Mouse (Mus musculus): ENCODE data around the gene Agl. TPM values are rescaled to one million over a fixed set of nuclear protein-coding genes. Genes with fewer than 3 reads are reported as not detected.

Agl gene
- polyA plus RNA-seq, 1 experiment = 8.7 TPM

DNA sequence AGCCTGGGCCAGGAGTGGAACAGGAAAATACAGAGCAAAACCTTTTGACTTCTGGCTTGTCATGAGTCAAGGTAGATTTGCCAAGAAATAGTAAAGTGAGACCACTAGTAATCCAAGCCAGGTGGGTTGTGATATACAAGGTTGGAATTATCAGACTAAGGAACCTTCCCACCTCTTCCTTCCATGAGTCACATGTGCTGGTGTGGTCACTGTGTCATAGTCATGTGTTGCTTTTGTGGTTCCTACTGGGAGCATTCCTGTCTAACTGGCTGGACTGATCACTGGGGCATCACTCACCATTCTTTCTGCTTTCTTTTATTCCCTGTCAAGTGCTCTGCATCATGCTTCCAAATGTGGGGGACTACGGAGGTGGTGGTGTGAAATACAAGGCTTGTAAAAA is 40.1 kb upstream of the Agl start:
- Histone ChIP-seq H3ac (ENCODE audit: control insufficient read depth, insufficient read length, low read depth) (no peak overlapping the region), H3K79me3 (ENCODE audit: low read depth) (no peaks in the 10 kb centered on the region), H3K27me3 (ENCODE audit: control insufficient read depth, insufficient read depth, insufficient read length) (no peaks in the 10 kb centered on the region), H3K79me2 (ENCODE audit: control insufficient read depth, insufficient read depth) (no peaks in the 10 kb centered on the region), H3K36me3 (ENCODE audit: control insufficient read depth, insufficient read depth) (no peaks in the 10 kb centered on the region), H3K4me3 (ENCODE audit: insufficient read depth, poor library complexity, severe bottlenecking) (no peak overlapping the region)
- TF ChIP-seq CTCF (IDR thresholded peaks at IDR 0.05; ENCODE audit: control insufficient read depth, insufficient read depth, insufficient read length) (no peak), MYOD1 (IDR thresholded peaks at IDR 0.05; ENCODE audit: control insufficient read depth, insufficient read length, low read depth) (peak; percentile 3), USF1 (IDR thresholded peaks at IDR 0.05; ENCODE audit: low read depth) (peak; percentile 93), FOSL1 (IDR thresholded peaks at IDR 0.05; ENCODE audit: insufficient read depth, low read length, poor library complexity, severe bottlenecking) (no peak), MAX (IDR thresholded peaks at IDR 0.05) (peak; percentile 75), CEBPB (IDR thresholded peaks at IDR 0.05; ENCODE audit: low read depth) (no peak), MYOG (IDR thresholded peaks at IDR 0.05; ENCODE audit: control insufficient read depth, extremely low read depth, insufficient read length) (no peak)

DNA sequence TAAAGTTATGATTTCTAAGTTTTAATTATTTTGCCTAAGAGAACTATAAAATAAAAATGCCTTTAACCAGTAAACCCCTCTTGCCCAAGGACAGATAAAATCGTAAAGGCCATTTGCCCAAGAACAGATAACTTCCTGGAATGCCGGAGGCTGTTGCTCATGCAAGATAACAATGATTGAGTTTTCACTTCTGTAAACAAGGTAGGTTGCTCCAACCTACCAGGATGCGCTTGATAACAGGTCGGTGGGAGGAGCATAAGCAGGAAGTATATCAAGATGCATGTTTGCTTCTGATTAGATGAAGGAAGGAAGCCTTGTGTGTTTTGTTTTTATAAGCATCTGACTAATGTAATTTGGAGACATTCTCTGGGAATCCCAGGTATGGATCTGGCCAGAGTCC is 38.1 kb upstream of the Agl start:
- Histone ChIP-seq H3K79me2 (ENCODE audit: control insufficient read depth, insufficient read depth) (no peaks in the 10 kb centered on the region), H3K36me3 (ENCODE audit: control insufficient read depth, insufficient read depth) (no peaks in the 10 kb centered on the region), H3K27me3 (ENCODE audit: control insufficient read depth, insufficient read depth, insufficient read length) (no peaks in the 10 kb centered on the region), H3K79me3 (ENCODE audit: low read depth) (no peaks in the 10 kb centered on the region), H3ac (ENCODE audit: control insufficient read depth, insufficient read length, low read depth) (no peak overlapping the region), H3K4me3 (ENCODE audit: insufficient read depth, poor library complexity, severe bottlenecking) (no peak overlapping the region)
- TF ChIP-seq MYOD1 (IDR thresholded peaks at IDR 0.05; ENCODE audit: control insufficient read depth, insufficient read length, low read depth) = no peak
- no peak for TF ChIP-seq CEBPB (IDR thresholded peaks at IDR 0.05; ENCODE audit: low read depth)
- TF ChIP-seq FOSL1 (IDR thresholded peaks at IDR 0.05; ENCODE audit: insufficient read depth, low read length, poor library complexity, severe bottlenecking) = no peak
- TF ChIP-seq CTCF (IDR thresholded peaks at IDR 0.05; ENCODE audit: control insufficient read depth, insufficient read depth, insufficient read length) = no peak
- TF ChIP-seq MYOG (IDR thresholded peaks at IDR 0.05; ENCODE audit: control insufficient read depth, extremely low read depth, insufficient read length) = no peak
- TF ChIP-seq USF1 (IDR thresholded peaks at IDR 0.05; ENCODE audit: low read depth) = no peak
- TF ChIP-seq MAX (IDR thresholded peaks at IDR 0.05) = no peak

- TF ChIP-seq CEBPB (IDR thresholded peaks at IDR 0.05; ENCODE audit: low read depth) (peak; percentile 10), MAX (IDR thresholded peaks at IDR 0.05) (no peak)
- Histone ChIP-seq H3K4me3 (ENCODE audit: insufficient read depth, poor library complexity, severe bottlenecking) (no peak overlapping the region), H3K36me3 (ENCODE audit: control insufficient read depth, insufficient read depth) (no peaks in the 10 kb centered on the region), H3K79me3 (ENCODE audit: low read depth) (no peaks in the 10 kb centered on the region), H3K79me2 (ENCODE audit: control insufficient read depth, insufficient read depth) (no peaks in the 10 kb centered on the region), H3K27me3 (ENCODE audit: control insufficient read depth, insufficient read depth, insufficient read length) (no peaks in the 10 kb centered on the region), H3ac (ENCODE audit: control insufficient read depth, insufficient read length, low read depth) (no peak overlapping the region)
These were observed 37.1 kb upstream of the Agl start for GRCm38 (mm10) chr3:116844880-116845579.

DNA sequence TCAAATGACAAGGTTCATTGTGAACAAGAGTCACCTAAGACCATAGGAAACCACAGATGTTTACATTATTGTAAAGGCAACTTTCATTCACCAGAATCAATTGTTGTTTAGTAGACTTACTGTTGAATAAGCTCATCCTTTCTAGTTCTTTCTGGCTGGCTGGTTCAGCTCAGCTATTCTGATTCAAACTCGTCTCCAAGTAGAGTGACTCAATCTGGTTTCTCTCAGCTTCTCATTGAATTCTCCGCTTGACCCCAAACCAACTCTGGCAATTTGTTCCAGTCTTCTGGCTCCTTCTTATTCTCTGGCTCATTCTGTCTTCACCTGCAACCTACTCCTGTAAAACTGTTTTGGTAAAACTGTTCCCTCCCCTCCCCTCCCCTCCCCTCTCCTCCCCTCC is 33.3 kb upstream of the Agl start:
- H3K4me3 ChIP-seq (ENCODE audit: insufficient read depth, poor library complexity, severe bottlenecking) = no peak overlapping the region
- no peaks in the 10 kb centered on the region for H3K79me2 ChIP-seq (ENCODE audit: control insufficient read depth, insufficient read depth)
- H3K27me3 ChIP-seq (ENCODE audit: control insufficient read depth, insufficient read depth, insufficient read length) = no peaks in the 10 kb centered on the region
- H3ac ChIP-seq (ENCODE audit: control insufficient read depth, insufficient read length, low read depth) = no peak overlapping the region
- no peaks in the 10 kb centered on the region for H3K79me3 ChIP-seq (ENCODE audit: low read depth)
- H3K36me3 ChIP-seq (ENCODE audit: control insufficient read depth, insufficient read depth) = no peaks in the 10 kb centered on the region
- TF ChIP-seq FOSL1 (IDR thresholded peaks at IDR 0.05; ENCODE audit: insufficient read depth, low read length, poor library complexity, severe bottlenecking) = no peak
- no peak for TF ChIP-seq MYOD1 (IDR thresholded peaks at IDR 0.05; ENCODE audit: control insufficient read depth, insufficient read length, low read depth)
- TF ChIP-seq CEBPB (IDR thresholded peaks at IDR 0.05; ENCODE audit: low read depth) = no peak
- no peak for TF ChIP-seq CTCF (IDR thresholded peaks at IDR 0.05; ENCODE audit: control insufficient read depth, insufficient read depth, insufficient read length)
- TF ChIP-seq MYOG (IDR thresholded peaks at IDR 0.05; ENCODE audit: control insufficient read depth, extremely low read depth, insufficient read length) = no peak

DNA sequence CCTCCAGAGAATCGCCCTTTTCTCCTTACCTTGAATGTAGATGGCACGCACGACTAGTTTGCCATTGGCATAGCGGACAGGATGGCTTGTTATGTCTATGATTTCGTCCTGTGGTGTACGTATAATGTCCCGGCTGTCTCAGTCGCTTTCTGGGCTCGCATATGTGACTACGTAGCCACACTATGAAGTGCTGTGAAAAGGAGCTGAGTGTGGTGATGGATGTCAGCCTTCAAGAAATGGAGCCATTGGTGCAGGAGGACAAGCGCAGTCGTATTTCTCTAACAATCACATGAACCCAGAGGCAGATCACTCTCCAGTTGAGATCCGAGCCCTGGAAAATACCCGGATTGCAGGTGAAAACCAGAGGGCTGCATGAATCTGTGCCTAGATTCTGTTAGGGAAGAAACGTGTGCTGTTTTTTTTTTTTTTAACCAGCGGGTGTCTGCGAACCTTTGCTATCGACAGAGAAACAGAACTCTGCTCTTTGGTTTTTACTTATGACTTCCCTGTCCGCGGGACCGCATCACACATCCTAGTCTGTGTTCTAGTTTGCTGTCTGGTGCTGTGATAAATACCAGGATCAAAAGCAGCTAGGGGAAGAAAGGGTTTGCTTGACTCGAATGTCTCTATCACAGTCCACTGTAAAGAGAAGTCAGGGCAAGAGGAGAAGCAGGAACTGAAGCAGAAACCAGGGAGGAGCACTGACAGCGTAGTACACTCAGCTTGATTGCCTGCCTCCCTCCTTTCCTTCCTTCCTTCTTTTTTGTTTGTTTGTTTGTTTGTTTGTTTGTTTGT is 28.9 kb upstream of the Agl start:
- H3ac ChIP-seq (ENCODE audit: control insufficient read depth, insufficient read length, low read depth) = no peak overlapping the region
- H3K79me3 ChIP-seq (ENCODE audit: low read depth) = no peaks in the 10 kb centered on the region
- no peak for TF ChIP-seq MYOG (IDR thresholded peaks at IDR 0.05; ENCODE audit: control insufficient read depth, extremely low read depth, insufficient read length)
- TF ChIP-seq MYOD1 (IDR thresholded peaks at IDR 0.05; ENCODE audit: control insufficient read depth, insufficient read length, low read depth) = no peak
- no peak for TF ChIP-seq FOSL1 (IDR thresholded peaks at IDR 0.05; ENCODE audit: insufficient read depth, low read length, poor library complexity, severe bottlenecking)
- TF ChIP-seq USF1 (IDR thresholded peaks at IDR 0.05; ENCODE audit: low read depth) = no peak
- no peak for TF ChIP-seq CEBPB (IDR thresholded peaks at IDR 0.05; ENCODE audit: low read depth)
- no peak for TF ChIP-seq CTCF (IDR thresholded peaks at IDR 0.05; ENCODE audit: control insufficient read depth, insufficient read depth, insufficient read length)
- no peak for TF ChIP-seq MAX (IDR thresholded peaks at IDR 0.05)
- no peaks in the 10 kb centered on the region for H3K27me3 ChIP-seq (ENCODE audit: control insufficient read depth, insufficient read depth, insufficient read length)
- H3K4me3 ChIP-seq (ENCODE audit: insufficient read depth, poor library complexity, severe bottlenecking) = no peak overlapping the region
- H3K36me3 ChIP-seq (ENCODE audit: control insufficient read depth, insufficient read depth) = no peaks in the 10 kb centered on the region
- no peaks in the 10 kb centered on the region for H3K79me2 ChIP-seq (ENCODE audit: control insufficient read depth, insufficient read depth)
